Mouse (Mus musculus) c-Kit-positive CD71-negative TER-119-negative erythroid progenitor cells, embryonic 14.5 days (primary cell): ENCODE measurements around the gene Zkscan3.
"Not testable (repeated sequence)": the region's sequence is repeated elsewhere in the genome, so short reads cannot be mapped to it uniquely, and the experiment has no call there.

ENCODE experiments used
- DNase-seq: peaks from one replicate; pipeline ENCODE4 v3.0.0-alpha.2; 2013; ENCODE audit warnings: low read depth

Gene Zkscan3

DNA sequence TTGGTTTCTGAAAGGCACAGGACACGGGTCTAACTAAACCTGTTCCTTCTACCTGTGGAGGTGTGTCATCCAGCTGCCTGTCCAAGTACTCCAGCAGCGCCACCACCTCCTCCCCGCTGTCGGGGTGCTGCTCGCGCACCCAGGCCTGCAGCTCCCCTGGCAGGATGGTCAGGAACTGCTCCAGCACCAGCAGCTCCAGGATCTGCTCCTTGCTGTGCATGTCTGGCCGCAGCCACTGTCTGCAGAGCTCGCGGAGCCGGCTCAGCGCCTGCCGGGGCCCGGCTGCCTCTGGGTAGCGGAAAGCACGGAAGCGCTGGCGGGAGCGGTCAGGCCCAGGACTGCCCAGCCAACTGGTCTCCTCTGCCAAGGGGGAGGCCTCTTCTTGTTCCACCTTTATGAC is 6.5 kb downstream of the Zkscan3 start:
- not testable (repeated sequence) for DNase-seq

DNA sequence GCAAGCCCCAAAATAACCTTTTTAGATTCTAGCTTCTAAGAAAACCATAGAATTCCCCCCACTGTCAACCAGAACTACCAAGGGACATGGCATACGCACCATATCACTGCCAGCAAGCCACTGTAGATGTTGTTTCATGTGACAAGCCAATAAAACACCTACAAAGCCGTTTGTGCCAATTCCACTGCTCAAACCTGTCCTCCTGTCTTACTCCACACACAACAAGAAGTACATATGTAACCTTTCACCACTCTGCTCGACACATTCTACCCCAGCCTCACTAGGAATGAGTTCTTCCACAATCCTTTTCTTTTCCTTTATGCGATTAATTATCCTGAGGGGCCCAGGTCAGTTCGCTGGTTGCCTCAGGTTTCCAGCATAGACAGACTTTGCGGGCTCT is 6.9 kb downstream of the Zkscan3 start:
- no peak for DNase-seq

DNA sequence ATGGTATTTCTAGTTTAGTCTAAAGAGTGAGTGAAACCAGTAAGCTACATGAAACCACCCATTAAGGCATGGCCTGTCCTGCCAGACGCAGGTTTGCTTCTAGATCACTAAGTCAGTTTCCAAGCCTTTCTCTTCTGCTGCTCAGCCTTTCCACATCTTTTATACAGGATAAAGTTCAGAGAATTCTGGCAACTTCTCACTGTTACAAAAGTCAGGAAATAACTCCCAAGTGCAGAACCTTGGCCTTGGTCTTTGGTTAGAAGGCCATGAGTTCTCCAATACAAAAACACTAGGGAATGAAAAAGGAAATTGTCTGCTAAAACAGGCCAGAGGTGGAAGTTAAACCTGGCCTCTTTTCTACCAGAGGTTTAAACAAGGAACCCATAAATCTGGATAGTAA is 7.3 kb downstream of the Zkscan3 start:
- DNase-seq, result no peak

DNA sequence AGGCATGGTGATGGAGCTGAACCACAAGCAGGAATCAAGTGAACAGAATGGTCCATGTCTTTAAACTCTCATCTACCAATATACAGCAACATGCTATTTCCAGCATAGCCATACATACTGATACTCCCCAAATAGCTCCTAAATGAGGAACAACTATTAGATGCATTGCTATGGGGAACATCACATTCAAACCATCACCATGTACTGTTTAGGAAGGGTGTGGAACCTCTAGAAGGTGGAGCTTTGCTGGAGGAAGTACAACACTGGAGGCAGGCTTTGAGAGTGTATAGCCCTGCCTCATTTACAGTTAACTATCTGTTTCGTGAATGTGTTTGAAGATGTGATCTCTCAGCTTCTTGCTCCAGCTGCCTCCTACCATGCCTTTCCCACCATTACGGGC is 24.8 kb downstream of the Zkscan3 start:
- DNase-seq, result no peak

DNA sequence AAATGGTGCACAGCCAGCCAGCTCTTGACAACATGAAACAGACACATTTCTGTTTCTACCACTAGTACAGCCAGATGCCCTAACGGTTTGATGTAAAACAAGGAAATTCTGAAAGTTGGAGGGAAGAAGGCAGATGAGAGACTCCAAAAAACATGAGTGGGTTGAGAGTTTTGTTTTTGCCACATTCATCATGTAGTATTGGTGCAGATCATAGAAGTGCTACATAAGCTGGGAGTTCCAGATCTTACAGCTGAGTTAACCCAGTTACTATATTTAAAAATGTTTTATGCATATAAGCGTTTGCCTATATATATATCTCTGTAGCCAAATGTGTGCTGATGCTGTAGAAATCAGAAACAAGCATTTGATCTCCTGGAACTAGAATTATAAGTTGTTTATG is 29.9 kb downstream of the Zkscan3 start:
- DNase-seq, result no peak

GRCm38 (mm10) chr13:21366635-21367034 is 35.9 kb downstream of the Zkscan3 start:
- DNase-seq, result no peak

DNA sequence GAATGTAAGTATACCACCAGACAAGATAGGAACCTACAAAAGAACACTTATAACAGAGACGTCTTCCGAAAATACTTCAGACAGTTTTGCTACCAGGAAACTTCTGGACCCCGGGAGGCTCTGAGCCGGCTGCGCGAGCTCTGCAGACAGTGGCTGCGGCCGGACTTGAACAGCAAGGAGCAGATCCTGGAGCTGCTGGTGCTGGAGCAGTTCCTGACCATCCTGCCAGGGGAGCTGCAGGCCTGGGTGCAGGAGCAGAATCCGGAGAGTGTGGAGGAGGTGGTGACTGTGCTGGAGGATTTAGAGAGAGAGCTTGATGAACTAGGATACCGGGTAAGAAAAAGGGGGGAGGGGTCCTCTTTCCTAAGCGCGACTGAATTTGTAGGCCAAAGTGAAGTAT is 38.8 kb downstream of the Zkscan3 start:
- no peak for DNase-seq

- DNase-seq, result peak; percentile 74
Observed at GRCm38 (mm10) chr13:21362621-21363248, 39.8 kb downstream of the Zkscan3 start, which contains the start of gene Zscan12. Gene Zscan12 (plus strand): TSS chr13:21362820.

GRCm38 (mm10) chr13:21350593-21350992 is 52.0 kb downstream of the Zkscan3 start:
- DNase-seq, result no peak

DNA sequence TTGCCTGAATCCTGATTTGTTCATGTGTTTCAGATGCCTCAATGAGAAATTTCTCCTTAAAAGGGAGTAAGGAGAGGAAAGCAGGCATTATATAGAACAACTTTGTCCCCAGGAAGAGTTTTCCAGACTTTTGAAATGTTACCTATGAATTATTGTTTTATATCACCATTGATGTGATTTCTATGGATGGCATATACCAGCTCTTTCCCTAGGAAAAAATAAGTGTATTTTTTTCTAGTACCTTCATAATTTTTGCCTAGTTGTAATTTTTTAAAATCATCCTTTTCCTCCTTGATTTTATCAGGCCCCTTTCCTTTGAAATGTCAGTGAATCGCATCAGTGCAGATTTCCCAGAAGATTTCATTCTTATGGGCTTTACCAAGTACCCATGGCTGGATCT is 55.9 kb downstream of the Zkscan3 start, which contains the start of gene Olfr1367:
TSS of gene Olfr1367 (plus strand) at position 301 of the 400 bp plus-strand sequence.
- DNase-seq, result no peak
